Mouse (Mus musculus): ENCODE measurements at regions not wholly inside any gene's neighbourhood (a gene's known extent, or its start where the extent isn't known, plus 50 kb on each side); places are given as distances from the start of the nearest gene placed in this dataset.
A peak's percentile ranks its signal among the peaks of the same experiment; 100 is the strongest.

DNA sequence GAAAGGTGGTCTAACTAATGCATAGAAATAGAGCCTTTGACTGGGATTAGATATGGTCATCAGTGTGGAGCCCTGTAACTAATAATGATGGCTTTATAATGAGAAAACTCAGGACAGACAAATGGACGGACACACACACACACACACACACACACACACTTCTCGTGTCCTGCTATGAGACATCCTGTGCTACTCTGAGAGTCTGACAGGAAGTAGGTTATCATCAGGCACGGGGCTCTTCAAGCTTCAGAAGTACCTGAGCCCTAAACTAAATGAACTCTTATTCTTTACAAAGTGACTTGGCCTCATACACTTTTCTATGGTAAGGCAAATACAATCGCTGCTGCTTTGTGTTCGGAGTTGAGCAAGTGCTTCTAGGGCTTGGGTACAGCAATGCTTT, 87.9 kb upstream of the Mkln1 start:
- 62% methylated on average over 5 of the region's 5 CpGs for WGBS
- H3K4me1 ChIP-seq (ENCODE audit: control insufficient read depth, insufficient read depth, low read length), result no peaks in the 10 kb centered on the region
- TF ChIP-seq POLR2A (IDR thresholded peaks at IDR 0.05; ENCODE audit: borderline replicate concordance, extremely low read depth, low read depth, low read length) (no peak), CTCF (IDR thresholded peaks at IDR 0.05; ENCODE audit: insufficient read depth, low read length) (no peak)
- DNase-seq, result no peak
- no peak overlapping the region for H3K4me3 ChIP-seq (replicated peaks; ENCODE audit: extremely low read depth, low read depth, low read length)

DNA sequence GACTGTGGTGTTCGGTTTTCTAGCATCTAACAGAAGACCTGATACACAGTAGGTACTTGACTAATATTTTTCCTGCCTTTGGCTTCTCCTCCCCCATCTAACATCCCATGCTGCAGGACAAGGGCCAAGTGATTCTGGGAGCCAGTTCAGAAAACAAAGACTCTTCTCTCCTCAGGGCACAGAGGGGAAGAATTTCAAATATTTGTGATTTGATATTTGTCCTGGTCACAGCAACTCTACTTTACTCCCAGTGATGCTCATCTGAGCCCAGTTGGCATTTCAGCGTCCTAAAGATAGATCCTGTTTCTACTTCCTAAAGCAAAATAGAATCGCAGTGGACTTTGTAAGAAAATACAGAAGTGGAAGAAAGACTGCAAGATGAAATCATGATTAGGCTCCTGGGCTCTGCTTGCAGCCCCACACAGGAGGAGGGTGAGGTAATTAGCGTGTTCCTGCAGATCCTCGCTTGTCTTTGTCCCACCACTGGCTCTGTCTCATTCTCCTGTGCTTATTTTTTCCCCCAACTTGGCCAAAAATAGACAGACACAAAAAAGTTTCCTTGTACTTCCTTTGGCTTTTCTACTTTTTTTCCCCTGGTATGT, 84.6 kb upstream of the Mkln1 start:
- DNase-seq, result no peak
- peaks cover 6% of the 10 kb centered on the region for H3K4me1 ChIP-seq (ENCODE audit: control insufficient read depth, insufficient read depth, low read length)
- WGBS, result 44% methylated on average over 5 of the region's 5 CpGs
- TF ChIP-seq POLR2A (IDR thresholded peaks at IDR 0.05; ENCODE audit: borderline replicate concordance, extremely low read depth, low read depth, low read length) (no peak), CTCF (IDR thresholded peaks at IDR 0.05; ENCODE audit: insufficient read depth, low read length) (no peak)
- no peak overlapping the region for H3K4me3 ChIP-seq (replicated peaks; ENCODE audit: extremely low read depth, low read depth, low read length)

DNA sequence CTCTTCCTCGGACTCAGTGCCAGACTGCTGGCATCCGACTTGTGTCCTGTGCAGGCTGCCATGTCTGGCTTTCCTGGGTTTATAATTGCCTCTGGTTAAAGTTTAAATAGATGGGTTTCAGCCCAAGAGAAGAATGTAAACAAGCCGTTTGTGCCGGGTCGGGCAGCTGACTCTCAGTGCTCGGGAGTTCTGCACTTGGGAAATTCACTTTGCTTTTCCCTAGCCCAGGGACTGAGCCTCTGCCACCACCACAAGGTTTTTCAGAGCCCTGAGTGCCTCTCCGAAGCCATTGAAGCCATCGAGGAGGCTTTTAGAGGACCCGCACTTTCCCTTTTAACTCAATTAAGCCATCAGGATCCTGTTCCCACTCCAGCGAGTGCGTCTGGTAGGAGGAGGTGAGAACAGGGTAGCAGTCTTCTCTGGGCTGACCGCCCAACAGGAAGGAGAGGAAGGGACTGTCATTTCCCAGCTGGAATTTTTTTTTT, 80.8 kb upstream of the Mkln1 start:
- no peak for TF ChIP-seq CTCF (IDR thresholded peaks at IDR 0.05; ENCODE audit: insufficient read depth, low read length)
- TF ChIP-seq POLR2A (IDR thresholded peaks at IDR 0.05; ENCODE audit: borderline replicate concordance, extremely low read depth, low read depth, low read length), result peak; percentile 52; the same call in 1 of the 2 replicates
- H3K4me3 ChIP-seq (replicated peaks; ENCODE audit: extremely low read depth, low read depth, low read length), result peak overlapping the region; percentile 31
- peak; percentile 68 for DNase-seq
- peaks cover 20% of the 10 kb centered on the region for H3K4me1 ChIP-seq (ENCODE audit: control insufficient read depth, insufficient read depth, low read length)
- WGBS, result 6% methylated on average over 12 of the region's 12 CpGs

DNA sequence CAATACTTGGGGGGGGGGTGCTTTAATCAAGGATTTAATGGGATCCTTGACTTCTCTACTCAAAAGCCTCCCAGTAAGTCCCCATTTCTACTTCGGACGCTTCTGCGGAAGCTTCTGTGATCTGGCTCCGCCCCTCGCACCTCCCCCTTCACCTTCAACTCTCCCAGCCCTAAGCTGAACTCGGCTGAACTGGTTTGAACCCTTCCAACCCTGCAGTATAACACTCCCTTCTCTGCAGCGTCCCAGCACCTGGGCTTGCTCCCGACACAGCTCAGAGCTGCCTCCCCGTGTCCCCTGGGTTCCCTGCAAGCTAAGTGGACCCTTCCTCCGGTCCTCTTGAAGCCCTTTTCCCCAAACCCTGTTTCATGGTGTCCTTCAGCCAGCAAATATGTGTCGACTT, 80.0 kb upstream of the Mkln1 start:
- TF ChIP-seq POLR2A (IDR thresholded peaks at IDR 0.05; ENCODE audit: borderline replicate concordance, extremely low read depth, low read depth, low read length) (peak; percentile 27; the same call in 1 of the 2 replicates), CTCF (IDR thresholded peaks at IDR 0.05; ENCODE audit: insufficient read depth, low read length) (peak; percentile 44; the same call in 1 of the 2 replicates)
- 6% methylated on average over 11 of the region's 11 CpGs for WGBS
- peaks cover 20% of the 10 kb centered on the region for H3K4me1 ChIP-seq (ENCODE audit: control insufficient read depth, insufficient read depth, low read length)
- H3K4me3 ChIP-seq (replicated peaks; ENCODE audit: extremely low read depth, low read depth, low read length), result no peak overlapping the region
- peak; percentile 65 for DNase-seq

DNA sequence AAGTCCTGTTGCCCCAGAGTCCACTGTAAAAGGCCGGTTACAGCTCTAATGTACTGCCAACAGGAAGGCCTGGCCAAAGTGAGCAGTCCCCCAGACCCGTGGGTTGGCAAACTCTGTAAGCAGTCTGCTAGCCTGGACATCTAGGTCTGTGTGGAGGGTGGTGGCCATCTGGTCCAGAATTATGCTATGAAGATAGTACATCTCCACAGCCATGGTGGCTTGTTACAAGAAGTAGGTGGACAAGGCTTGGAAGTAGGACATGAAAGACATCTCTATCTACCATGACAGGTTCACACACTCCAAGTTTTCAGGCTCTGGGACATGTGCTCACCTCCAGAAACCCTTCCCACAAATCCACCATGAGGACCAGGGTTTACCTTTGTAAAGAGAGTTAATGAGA, 79.1 kb upstream of the Mkln1 start:
- TF ChIP-seq POLR2A (IDR thresholded peaks at IDR 0.05; ENCODE audit: borderline replicate concordance, extremely low read depth, low read depth, low read length), result no peak
- WGBS, result 75% methylated on average over 2 of the region's 2 CpGs
- no peak for DNase-seq
- Histone ChIP-seq H3K4me3 (replicated peaks; ENCODE audit: extremely low read depth, low read depth, low read length) (no peak overlapping the region), H3K4me1 (ENCODE audit: control insufficient read depth, insufficient read depth, low read length) (peaks cover 20% of the 10 kb centered on the region)

DNA sequence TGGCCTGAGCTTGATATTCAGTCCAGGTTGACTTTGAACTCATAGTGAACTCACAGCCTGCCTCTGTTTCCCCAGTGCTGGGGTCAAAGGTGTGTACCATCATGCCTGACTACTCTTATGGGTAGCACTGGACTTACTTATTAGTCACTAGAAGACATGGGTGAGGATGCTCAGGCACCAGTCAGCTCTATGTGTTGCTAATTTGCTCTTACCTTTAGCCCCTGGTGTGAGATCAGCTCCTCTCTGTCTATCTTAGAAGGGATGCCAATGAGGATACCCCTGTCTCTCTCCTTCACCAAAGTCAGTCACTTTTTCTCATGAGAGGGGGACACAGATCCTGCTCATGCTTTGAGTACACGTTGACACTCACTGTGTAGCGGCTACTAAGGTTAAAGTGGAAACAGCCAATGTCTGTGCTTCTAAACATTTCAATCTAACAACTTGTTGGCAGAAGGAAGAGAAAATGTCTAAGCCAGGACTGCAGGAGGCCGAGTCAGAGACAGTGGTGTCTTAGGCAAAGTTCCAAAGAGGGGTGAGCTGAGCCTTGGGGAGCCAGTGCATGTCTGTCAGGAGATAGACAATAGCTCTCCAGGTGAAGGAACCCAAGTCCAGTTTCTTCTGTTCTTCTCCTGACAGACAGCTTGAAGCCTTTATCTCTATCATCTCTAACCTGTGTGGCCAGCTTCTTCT, 78.2 kb upstream of the Mkln1 start:
- H3K4me3 ChIP-seq (replicated peaks; ENCODE audit: extremely low read depth, low read depth, low read length), result no peak overlapping the region
- WGBS, result 39% methylated on average over 3 of the region's 3 CpGs
- no peak for TF ChIP-seq CTCF (IDR thresholded peaks at IDR 0.05; ENCODE audit: insufficient read depth, low read length)
- no peak for TF ChIP-seq POLR2A (IDR thresholded peaks at IDR 0.05; ENCODE audit: borderline replicate concordance, extremely low read depth, low read depth, low read length)
- no peak for DNase-seq
- peaks cover 20% of the 10 kb centered on the region for H3K4me1 ChIP-seq (ENCODE audit: control insufficient read depth, insufficient read depth, low read length)

DNA sequence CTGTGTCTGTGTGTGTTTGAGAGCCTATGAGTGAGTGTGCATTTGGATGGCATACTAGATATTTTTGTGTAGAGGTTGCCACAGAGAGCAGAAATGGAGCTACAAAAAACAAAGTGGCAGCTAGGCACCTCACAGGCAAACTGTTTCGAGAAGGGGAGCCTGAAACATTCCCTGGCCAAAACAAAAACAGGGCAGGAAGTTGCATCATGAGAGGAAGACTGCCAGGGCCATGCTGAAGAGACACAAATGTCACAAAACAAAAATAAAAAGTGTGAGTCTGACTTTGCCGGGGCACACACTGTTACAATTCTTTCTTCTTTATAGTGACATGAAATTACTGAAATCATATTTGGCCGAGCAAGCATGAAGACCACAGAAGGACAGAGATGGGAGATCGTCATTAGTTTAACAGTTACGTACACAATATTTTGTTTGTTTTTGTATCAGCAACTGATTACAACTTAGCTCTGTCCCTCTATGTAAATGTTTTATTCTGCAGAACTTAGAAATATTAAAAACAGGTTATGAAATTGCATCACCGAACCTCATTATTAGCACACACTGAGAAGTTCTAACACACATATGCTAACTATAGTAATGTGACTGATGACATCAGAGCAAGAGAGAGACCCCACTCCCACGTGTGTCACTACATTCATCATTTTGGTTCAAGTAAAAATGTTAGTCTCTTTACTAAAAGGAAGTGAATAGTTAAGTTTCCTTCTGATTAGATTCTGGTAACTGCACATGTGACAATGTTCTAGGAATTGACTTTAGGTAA, 77.3 kb upstream of the Mkln1 start:
- TF ChIP-seq CTCF (IDR thresholded peaks at IDR 0.05; ENCODE audit: insufficient read depth, low read length), result no peak
- Histone ChIP-seq H3K4me3 (replicated peaks; ENCODE audit: extremely low read depth, low read depth, low read length) (no peak overlapping the region), H3K4me1 (ENCODE audit: control insufficient read depth, insufficient read depth, low read length) (peaks cover 20% of the 10 kb centered on the region)
- DNase-seq, result no peak
- WGBS, result 43% methylated on average over 7 of the region's 7 CpGs

DNA sequence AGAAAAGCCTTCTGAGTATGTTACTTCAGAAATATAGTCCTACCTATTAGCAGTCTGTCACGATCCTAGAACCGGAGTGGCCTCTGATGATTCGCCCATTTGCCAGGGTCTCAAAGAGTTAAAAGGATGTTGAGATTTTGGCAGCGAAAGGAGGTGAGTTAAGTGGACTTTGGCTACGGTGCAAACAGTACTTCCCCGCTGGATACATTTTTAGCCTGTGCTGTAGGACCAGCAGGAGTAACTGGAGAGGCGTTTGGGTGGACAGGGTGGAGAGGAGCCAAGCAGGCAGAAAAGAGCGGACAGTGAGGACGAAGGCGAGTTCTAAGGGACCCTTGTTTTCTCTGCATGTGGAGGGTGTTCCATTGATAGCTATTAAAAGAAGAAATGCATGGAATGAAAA, 76.6 kb upstream of the Mkln1 start:
- DNase-seq, result peak; percentile 28
- Histone ChIP-seq H3K4me1 (ENCODE audit: control insufficient read depth, insufficient read depth, low read length) (peaks cover 20% of the 10 kb centered on the region), H3K4me3 (replicated peaks; ENCODE audit: extremely low read depth, low read depth, low read length) (no peak overlapping the region)
- 32% methylated on average over 10 of the region's 10 CpGs for WGBS
- TF ChIP-seq POLR2A (IDR thresholded peaks at IDR 0.05; ENCODE audit: borderline replicate concordance, extremely low read depth, low read depth, low read length), result no peak

DNA sequence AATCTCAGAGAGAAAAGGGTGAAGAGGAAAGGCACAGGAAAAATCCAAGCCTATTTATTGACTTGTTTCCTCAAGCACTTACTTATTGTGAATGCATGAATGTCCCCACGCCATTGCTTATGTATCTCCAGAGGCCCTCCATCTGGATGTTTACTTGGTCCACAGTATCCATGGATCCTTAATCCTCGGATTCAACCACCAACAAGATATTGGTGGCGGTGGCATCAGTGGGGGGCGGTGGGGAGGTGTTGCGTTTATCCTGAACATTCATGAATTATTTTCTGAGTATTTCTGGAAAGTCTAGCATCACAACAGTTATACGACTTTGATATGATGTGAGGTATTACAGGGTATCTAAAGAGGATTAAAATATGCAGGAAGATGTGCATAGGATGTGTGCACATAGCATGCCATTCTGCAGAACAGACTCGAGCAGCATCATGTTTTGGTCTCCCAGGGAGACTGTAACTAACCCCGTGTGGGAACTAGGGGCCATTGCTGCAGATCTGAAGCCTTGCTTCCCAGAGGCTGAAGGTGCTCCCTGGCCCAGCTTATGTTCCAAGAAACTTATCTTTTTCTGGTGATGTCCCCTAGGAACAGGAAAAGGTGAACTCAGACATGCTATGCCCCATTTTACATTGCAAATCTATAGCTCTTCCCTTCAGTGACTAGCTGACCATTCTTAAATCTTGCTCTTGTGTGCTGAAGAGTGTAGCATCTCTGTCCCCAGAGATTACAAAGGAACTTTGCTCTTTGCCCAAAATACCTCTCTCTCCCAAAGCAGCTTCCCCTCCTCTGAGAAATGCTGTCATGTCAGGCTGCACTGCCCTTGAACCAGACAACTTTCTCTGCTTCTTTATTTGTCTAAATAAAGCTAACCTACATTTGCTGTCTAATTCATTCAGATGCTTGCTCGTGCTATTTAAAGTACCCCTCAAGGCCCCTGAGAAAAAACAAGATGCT, 75.0 kb upstream of the Mkln1 start:
- no peak overlapping the region for H3K4me3 ChIP-seq (replicated peaks; ENCODE audit: extremely low read depth, low read depth, low read length)
- TF ChIP-seq CTCF (IDR thresholded peaks at IDR 0.05; ENCODE audit: insufficient read depth, low read length) (no peak), POLR2A (IDR thresholded peaks at IDR 0.05; ENCODE audit: borderline replicate concordance, extremely low read depth, low read depth, low read length) (no peak)
- peaks cover 15% of the 10 kb centered on the region for H3K4me1 ChIP-seq (ENCODE audit: control insufficient read depth, insufficient read depth, low read length)
- 75% methylated on average over 9 of the region's 9 CpGs for WGBS
- no peak for DNase-seq

Measured in lung, adult 2 months (tissue).